Mouse (Mus musculus) MEL (cell line): ENCODE measurements around the gene Cabcoco1. TPM values are rescaled to one million over a fixed set of nuclear protein-coding genes. Genes with fewer than 3 reads are reported as not detected.

Experiments used
- DNase-seq: peaks from one replicate; pipeline ENCODE4 v3.0.0; 2011; ENCODE audit warnings: low read depth, low spot score
- H3K27ac ChIP-seq: 2 replicates; pipeline ENCODE4 v1.5.1; 2012; ENCODE audit warnings: low read depth, mild to moderate bottlenecking, control low read depth, low read length, moderate library complexity; ENCODE audit not compliant: control insufficient read depth
- H3K27me3 ChIP-seq, 2 experiments: fragments of 150-350 bp in 1 of 2; sonication (generic) in 1 of 2; 2 replicates each; pipeline ENCODE4 v1.6.1; 2012; ENCODE audit warnings: low read length in 2 of 2, mild to moderate bottlenecking in 2 of 2, improper control_type of control experiment in 1 of 2, moderate library complexity in 1 of 2; ENCODE audit not compliant: insufficient read depth in 2 of 2, control insufficient read depth in 1 of 2
- H3K36me3 ChIP-seq, 2 experiments: 2 replicates each; pipeline ENCODE4 v1.6.1; 2012 to 2014; ENCODE audit warnings: low read length in 2 of 2, improper control_type of control experiment in 1 of 2, inconsistent platforms in 1 of 2, mild to moderate bottlenecking in 1 of 2; ENCODE audit not compliant: insufficient read depth in 2 of 2, control insufficient read depth in 1 of 2
- H3K4me1 ChIP-seq, 2 experiments: fragments of 150-350 bp in 1 of 2; sonication (generic) in 1 of 2; 2 replicates each; pipeline ENCODE4 v1.6.1; 2012; ENCODE audit warnings: low read length in 2 of 2, improper control_type of control experiment in 1 of 2, mild to moderate bottlenecking in 1 of 2; ENCODE audit not compliant: insufficient read depth in 2 of 2, control insufficient read depth in 1 of 2
- H3K4me3 ChIP-seq, 2 experiments: fragments of 150-350 bp in 1 of 2; sonication (generic) in 1 of 2; 2 replicates each; pipeline ENCODE4 v1.5.1; 2012; ENCODE audit warnings: low read depth in 2 of 2, low read length in 2 of 2, mild to moderate bottlenecking in 2 of 2, moderate library complexity in 2 of 2, control low read depth in 1 of 2, improper control_type of control experiment in 1 of 2; ENCODE audit not compliant: control insufficient read depth in 1 of 2, insufficient read depth in 1 of 2
- H3K79me2 ChIP-seq: 2 replicates; pipeline ENCODE4 v1.6.1; 2012; ENCODE audit warnings: mild to moderate bottlenecking, low read length, moderate library complexity; ENCODE audit not compliant: control insufficient read depth, poor library complexity, insufficient read depth
- H3K9ac ChIP-seq: 2 replicates; pipeline ENCODE4 v1.6.1; 2012; ENCODE audit warnings: low read depth, mild to moderate bottlenecking, control low read depth, low read length, moderate library complexity; ENCODE audit not compliant: control insufficient read depth, poor library complexity, severe bottlenecking
- H3K9me3 ChIP-seq: fragments of 150-350 bp; sonication (generic); replicated peaks from 2 replicates; pipeline ENCODE4 v1.6.1; 2012; ENCODE audit warnings: mild to moderate bottlenecking, low read length, improper control_type of control experiment, moderate library complexity; ENCODE audit not compliant: insufficient read depth
- CHD1 ChIP-seq: IDR thresholded peaks from 2 replicates; pipeline ENCODE4 v1.6.1; 2012; ENCODE audit warnings: low read depth, mild to moderate bottlenecking, inconsistent platforms, low read length, improper control_type of control experiment
- CHD2 ChIP-seq: IDR thresholded peaks from 2 replicates; pipeline ENCODE4 v1.6.1; 2011; ENCODE audit warnings: low read length, improper control_type of control experiment
- CTCF ChIP-seq, 3 experiments: IDR thresholded peaks in 2 of 3; conservative IDR thresholded peaks in 1 of 3; 2 replicates each; pipeline ENCODE4 v1.5.1; 2011 to 2012; ENCODE audit warnings: low read length in 3 of 3, low read depth in 2 of 3, mild to moderate bottlenecking in 2 of 3, improper control_type of control experiment in 1 of 3, inconsistent platforms in 1 of 3, mixed read lengths in 1 of 3, moderate library complexity in 1 of 3; ENCODE audit not compliant: control insufficient read depth in 1 of 3, insufficient read depth in 1 of 3, poor library complexity in 1 of 3, severe bottlenecking in 1 of 3
- E2F4 ChIP-seq: IDR thresholded peaks from 2 replicates; pipeline ENCODE4 v1.6.1; 2011; ENCODE audit warnings: low read depth, low read length, improper control_type of control experiment, borderline replicate concordance
- EP300 ChIP-seq, 2 experiments: IDR thresholded peaks; 2 replicates each; pipeline ENCODE4 v1.6.1; 2011; ENCODE audit warnings: improper control_type of control experiment in 2 of 2, low read length in 2 of 2, low read depth in 1 of 2, mild to moderate bottlenecking in 1 of 2
- ETS1 ChIP-seq: IDR thresholded peaks from 2 replicates; pipeline ENCODE4 v1.6.1; 2012; ENCODE audit warnings: low read depth, mild to moderate bottlenecking, inconsistent platforms, low read length, improper control_type of control experiment, moderate library complexity
- GABPA ChIP-seq: IDR thresholded peaks from 2 replicates; pipeline ENCODE4 v1.6.1; 2012; ENCODE audit warnings: low read depth, mild to moderate bottlenecking, inconsistent platforms, low read length, improper control_type of control experiment, moderate library complexity
- HCFC1 ChIP-seq: IDR thresholded peaks from 2 replicates; pipeline ENCODE4 v1.6.1; 2012; ENCODE audit warnings: low read depth, mild to moderate bottlenecking, inconsistent platforms, low read length, improper control_type of control experiment, moderate library complexity
- JUND ChIP-seq: IDR thresholded peaks from 2 replicates; pipeline ENCODE4 v1.6.1; 2011; ENCODE audit warnings: low read depth, mild to moderate bottlenecking, improper control_type of control experiment, low read length
- KAT2A ChIP-seq: conservative IDR thresholded peaks from 2 replicates; pipeline ENCODE4 v1.6.1; 2012; ENCODE audit warnings: low read depth, low read length, improper control_type of control experiment, inconsistent platforms
- MEF2A ChIP-seq: IDR thresholded peaks from 2 replicates; pipeline ENCODE4 v1.6.1; 2014; ENCODE audit warnings: low read depth, mild to moderate bottlenecking, inconsistent platforms, low read length, improper control_type of control experiment; ENCODE audit not compliant: poor library complexity, insufficient replicate concordance, severe bottlenecking; ENCODE audit errors: extremely low read depth
- MXI1 ChIP-seq: IDR thresholded peaks from 2 replicates; pipeline ENCODE4 v1.6.1; 2011; ENCODE audit warnings: mild to moderate bottlenecking, low read depth, low read length, improper control_type of control experiment
- MYB ChIP-seq: IDR thresholded peaks from 2 replicates; pipeline ENCODE4 v1.6.1; 2011; ENCODE audit warnings: mild to moderate bottlenecking, low read depth, low read length, improper control_type of control experiment
- MYC ChIP-seq: IDR thresholded peaks from 2 replicates; pipeline ENCODE4 v1.6.1; 2011; ENCODE audit warnings: low read depth, mild to moderate bottlenecking, low read length, improper control_type of control experiment, moderate library complexity
- NELFE ChIP-seq: IDR thresholded peaks from 2 replicates; pipeline ENCODE4 v1.6.1; 2011; ENCODE audit warnings: low read depth, low read length, improper control_type of control experiment
- NRF1 ChIP-seq: IDR thresholded peaks from 2 replicates; pipeline ENCODE4 v1.6.1; 2014; ENCODE audit warnings: low read depth, mild to moderate bottlenecking, inconsistent platforms, low read length, improper control_type of control experiment, moderate library complexity; ENCODE audit not compliant: poor library complexity, insufficient read depth, severe bottlenecking
- POLR2A ChIP-seq, 2 experiments: IDR thresholded peaks; 2 replicates each; pipeline ENCODE4 v1.6.1; 2011 to 2012; ENCODE audit warnings: low read length in 2 of 2, mild to moderate bottlenecking in 2 of 2, control low read depth in 1 of 2, improper control_type of control experiment in 1 of 2, low read depth in 1 of 2, moderate library complexity in 1 of 2; ENCODE audit not compliant: control insufficient read depth in 1 of 2, insufficient read depth in 1 of 2, poor library complexity in 1 of 2
- POLR2AphosphoS5 ChIP-seq: IDR thresholded peaks from 2 replicates; pipeline ENCODE4 v1.6.1; 2012; ENCODE audit warnings: low read depth, borderline replicate concordance, mild to moderate bottlenecking, inconsistent platforms, low read length, moderate library complexity, mixed read lengths
- RAD21 ChIP-seq: IDR thresholded peaks from 2 replicates; pipeline ENCODE4 v1.6.1; 2011; ENCODE audit warnings: mild to moderate bottlenecking, low read depth, low read length, improper control_type of control experiment
- SIN3A ChIP-seq: IDR thresholded peaks from 2 replicates; pipeline ENCODE4 v1.6.1; 2012; ENCODE audit warnings: low read length, improper control_type of control experiment, inconsistent platforms
- SMC3 ChIP-seq: IDR thresholded peaks from 2 replicates; pipeline ENCODE4 v1.6.1; 2011; ENCODE audit warnings: low read depth, low read length, improper control_type of control experiment
- TAL1 ChIP-seq: IDR thresholded peaks from 2 replicates; pipeline ENCODE4 v1.6.1; 2012; ENCODE audit warnings: mild to moderate bottlenecking, inconsistent platforms, low read length, moderate library complexity, mixed read lengths
- TCF12 ChIP-seq: IDR thresholded peaks from 2 replicates; pipeline ENCODE4 v1.6.1; 2014; ENCODE audit warnings: low read depth, mild to moderate bottlenecking, inconsistent platforms, low read length, improper control_type of control experiment, moderate library complexity
- ZC3H11A ChIP-seq: IDR thresholded peaks from 2 replicates; pipeline ENCODE4 v1.6.1; 2012; ENCODE audit warnings: low read depth, mild to moderate bottlenecking, inconsistent platforms, low read length, improper control_type of control experiment
- ZKSCAN1 ChIP-seq: IDR thresholded peaks from 2 replicates; pipeline ENCODE4 v1.6.1; 2012; ENCODE audit warnings: low read depth, mild to moderate bottlenecking, inconsistent platforms, low read length, improper control_type of control experiment, moderate library complexity
- polyA plus RNA-seq, 2 experiments: library from polyadenylated mRNA; stranded (reverse) in 1 of 2; unstranded in 1 of 2; fragments of >175 nt in 1 of 2; fragments of >200 nt in 1 of 2; gene quantifications; 2 replicates each; pipeline versions ENCODE4 v1.2.1 to v1.2.4; 2012; ENCODE audit warnings: low replicate concordance in 2 of 2, low read depth in 1 of 2; ENCODE audit not compliant: insufficient read length in 2 of 2, insufficient read depth in 1 of 2, missing spikeins in 1 of 2
- total RNA-seq: library from RNA; depleted of rRNA; stranded (reverse); fragments of 300-350 nt; gene quantifications from 2 replicates; pipeline ENCODE4 v1.2.3, GENCODE M21; 2012

Gene Cabcoco1
- total and polyA plus RNA-seq, 3 experiments, result not detected

DNA sequence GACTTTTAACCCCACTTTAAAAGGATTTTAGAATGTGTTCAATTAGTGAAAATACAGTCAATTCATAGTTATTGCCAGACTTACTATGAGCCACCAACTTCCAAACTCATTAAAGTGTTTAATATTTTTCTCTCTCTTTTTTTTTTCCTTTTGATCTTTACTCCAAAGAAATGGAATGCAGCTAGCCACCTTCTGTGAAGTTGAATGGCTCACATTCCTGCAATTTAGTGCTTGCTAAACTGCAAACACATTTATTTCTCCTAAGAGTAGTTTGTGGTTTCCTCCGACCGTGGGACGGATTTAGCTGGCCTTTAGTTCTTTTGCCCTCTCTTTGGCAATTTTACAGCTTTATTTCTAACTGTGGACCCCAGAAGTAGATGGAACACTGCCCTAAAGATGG lies 1.4 kb upstream of the Cabcoco1 start:
- Histone ChIP-seq H3K27me3 (no peaks in the 10 kb centered on the region), H3K27ac (no peak overlapping the region), H3K79me2 (no peaks in the 10 kb centered on the region), H3K36me3 (no peaks in the 10 kb centered on the region), H3K4me3 (no peak overlapping the region), H3K9ac (no peak overlapping the region), H3K4me1 (no peaks in the 10 kb centered on the region), H3K9me3 (no peaks in the 10 kb centered on the region)
- TF ChIP-seq ZKSCAN1, result no peak
- TF ChIP-seq CHD2, result no peak
- TF ChIP-seq RAD21, result no peak
- DNase-seq, result no peak

DNA sequence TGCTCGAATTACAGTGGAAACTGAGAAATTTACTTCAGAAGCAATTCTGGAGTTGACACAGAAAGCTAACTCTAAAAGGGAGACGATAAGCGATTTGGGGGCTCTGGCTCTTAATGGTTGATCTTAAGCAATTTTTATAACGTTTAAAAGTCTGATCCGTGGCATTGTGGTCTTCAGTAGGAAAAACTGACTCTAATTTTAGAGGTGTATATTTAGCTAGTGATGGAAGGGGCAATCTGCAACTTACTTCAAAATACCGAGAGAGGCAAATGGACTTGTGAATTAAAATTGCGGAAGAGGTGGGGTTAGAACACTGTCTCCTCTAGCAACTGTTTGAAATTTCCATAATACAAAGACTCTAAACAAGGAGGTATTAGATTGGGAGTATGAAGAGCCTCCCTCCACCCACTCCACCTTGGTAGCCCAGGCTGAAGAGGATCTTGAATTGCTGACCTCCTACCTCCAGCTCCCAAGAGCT lies 286 bp upstream of the Cabcoco1 start:
- Histone ChIP-seq H3K27ac (no peak overlapping the region), H3K9ac (no peak overlapping the region), H3K9me3 (no peaks in the 10 kb centered on the region), H3K4me1 (no peaks in the 10 kb centered on the region), H3K27me3 (no peaks in the 10 kb centered on the region), H3K36me3 (no peaks in the 10 kb centered on the region), H3K4me3 (no peak overlapping the region), H3K79me2 (no peaks in the 10 kb centered on the region)
- TF ChIP-seq GABPA, result no peak
- no peak for TF ChIP-seq ZKSCAN1
- TF ChIP-seq CHD1, result no peak
- no peak for TF ChIP-seq JUND
- no peak for TF ChIP-seq E2F4
- TF ChIP-seq CTCF (IDR thresholded peaks at IDR 0.05 in 2 of 3, conservative IDR thresholded peaks at IDR 0.05 in 1 of 3; ENCODE audit: control insufficient read depth in 1 of 3, insufficient read depth in 1 of 3, low read depth in 2 of 3, low read length in 3 of 3, poor library complexity in 1 of 3, severe bottlenecking in 1 of 3), result no peak
- TF ChIP-seq ZC3H11A, result no peak
- no peak for TF ChIP-seq MEF2A
- no peak for TF ChIP-seq SIN3A
- no peak for TF ChIP-seq EP300 (IDR thresholded peaks at IDR 0.05; ENCODE audit: low read depth in 1 of 2, low read length in 2 of 2)
- TF ChIP-seq POLR2A (IDR thresholded peaks at IDR 0.05; ENCODE audit: control insufficient read depth in 1 of 2, insufficient read depth in 1 of 2, low read depth in 1 of 2, low read length in 2 of 2, poor library complexity in 1 of 2), result no peak
- TF ChIP-seq TAL1, result no peak
- no peak for TF ChIP-seq TCF12
- no peak for TF ChIP-seq SMC3
- no peak for DNase-seq

DNA sequence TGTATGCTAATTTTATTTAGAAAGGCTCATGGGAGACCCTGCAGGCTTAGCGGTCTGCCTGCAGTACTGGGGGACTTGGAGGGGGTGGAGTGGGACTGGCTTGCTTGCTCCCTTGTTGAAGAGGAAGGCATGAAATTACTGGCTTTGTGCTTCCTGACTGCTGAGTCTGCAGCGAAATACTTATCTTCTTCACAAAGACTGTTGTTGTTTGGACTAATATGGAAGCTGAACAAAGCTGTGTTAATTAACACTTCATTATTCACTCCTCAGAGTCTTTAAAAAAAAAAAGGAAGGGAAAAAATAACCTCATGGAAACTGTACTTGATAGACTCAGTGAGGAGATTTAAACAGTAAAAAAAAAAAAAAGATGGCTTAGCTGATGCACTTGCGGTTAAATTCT lies 1.1 kb downstream of the Cabcoco1 start:
- TF ChIP-seq MEF2A, result no peak
- TF ChIP-seq KAT2A, result no peak
- no peak for TF ChIP-seq MYC
- no peak for TF ChIP-seq NELFE
- TF ChIP-seq ETS1, result no peak
- TF ChIP-seq MYB, result no peak
- no peak for TF ChIP-seq JUND
- no peak for TF ChIP-seq TCF12
- TF ChIP-seq SMC3, result no peak
- TF ChIP-seq MXI1, result no peak
- no peak for TF ChIP-seq HCFC1
- TF ChIP-seq CHD1, result no peak
- TF ChIP-seq NRF1, result no peak
- TF ChIP-seq CHD2, result no peak
- no peak for TF ChIP-seq POLR2AphosphoS5
- H3K27me3 ChIP-seq, result no peaks in the 10 kb centered on the region
- DNase-seq, result no peak
- H3K27ac ChIP-seq, result no peak overlapping the region
- H3K36me3 ChIP-seq, result no peaks in the 10 kb centered on the region
- no peak overlapping the region for H3K9ac ChIP-seq
- no peaks in the 10 kb centered on the region for H3K9me3 ChIP-seq
- H3K79me2 ChIP-seq, result no peaks in the 10 kb centered on the region
- no peaks in the 10 kb centered on the region for H3K4me1 ChIP-seq
- no peak overlapping the region for H3K4me3 ChIP-seq
